Mouse (Mus musculus): ENCODE data around the gene Tectb. TPM values are rescaled to one million over a fixed set of nuclear protein-coding genes. Genes with fewer than 3 reads are reported as not detected.

Gene Tectb
- total RNA-seq, 2 experiments from 2014 or later = 0.31 to 0.42 TPM

Small RNA genes within 50 kb of the gene (microRNA-seq; reads per million reads assigned to microRNA genes)
- gene Mir6715 = 1.3 reads per million

Other genes starting within 250 kb of the Tectb start
- gene Gpam, start 53.5 kb upstream of the Tectb start, total RNA-seq (2021) = 100 to 1,000 TPM; 192 to 213 TPM
- gene Gucy2g, start 60.5 kb downstream of the Tectb start, total RNA-seq (2021) = under 1 TPM in 1 of 2 experiments, not detected in 1; 0.08 TPM
- 10 to 100 TPM; 55.7 to 89.0 TPM for gene Acsl5, start 71.2 kb downstream of the Tectb start, total RNA-seq (2021)
- gene Zdhhc6, start 135.3 kb downstream of the Tectb start, total RNA-seq (2021) = 10 to 100 TPM; 48.5 to 49.9 TPM
- 10 to 100 TPM; 37.4 to 38.1 TPM for gene Vti1a, start 135.6 kb downstream of the Tectb start, total RNA-seq (2021)